8 mouse cellular contexts compared by ENCODE assay signal in genomic region chr10:82985700-82986131, GRCm38 (mm10). TPM values are rescaled to one million over a fixed set of nuclear protein-coding genes. Genes with fewer than 3 reads are reported as not detected.
DNase-seq lines count a peak whose midpoint lies in the region; ATAC-seq lines count a peak whose summit lies in the region.

No protein-coding gene starts in this region.

- H3K9ac ChIP-seq in kidney, embryonic 16.5 days (replicated peaks; ENCODE audit: low read length), result peak overlapping the region; percentile 82
- H3K9ac ChIP-seq in liver, embryonic 12.5 days, result peak overlapping the region; percentile 86
- H3K9ac ChIP-seq in neural tube, embryonic 13.5 days, result peak overlapping the region; percentile 87

- H3K9me3 ChIP-seq in heart, embryonic 10.5 days, result no peaks in the 10 kb centered on the region
- H3K9me3 ChIP-seq in kidney, embryonic 16.5 days (ENCODE audit: low read length), result no peaks in the 10 kb centered on the region
- H3K9me3 ChIP-seq in liver, embryonic 12.5 days (replicated peaks), result no peaks in the 10 kb centered on the region
- H3K9me3 ChIP-seq in neural tube, embryonic 13.5 days, result no peaks in the 10 kb centered on the region

- DNase-seq in urinary bladder, postnatal 14 days (ENCODE audit: low spot score), result peak; percentile 16
- no peak for DNase-seq in urinary bladder, postnatal 10 days (ENCODE audit: low spot score)
- peak; percentile 59 for DNase-seq in cerebellum, adult 9-11 months
- DNase-seq in heart, embryonic 10.5 days (ENCODE audit: low spot score), result no peak
- peak; percentile 41 for DNase-seq in thymus, postnatal 0 days (ENCODE audit: low spot score)

- WGBS in heart, embryonic 10.5 days, result under 1% methylated on average over 32 of the region's 32 CpGs
- under 1% methylated on average over 32 of the region's 32 CpGs for WGBS in kidney, embryonic 16.5 days
- WGBS in liver, embryonic 12.5 days (ENCODE audit: insufficient replicate concordance), result under 1% methylated on average over 32 of the region's 32 CpGs
- 0% methylated on average over 32 of the region's 32 CpGs for WGBS in neural tube, embryonic 13.5 days

- no peaks in the 10 kb centered on the region for H3K36me3 ChIP-seq in heart, embryonic 10.5 days
- H3K36me3 ChIP-seq in kidney, embryonic 16.5 days (ENCODE audit: insufficient read depth, low read length), result no peaks in the 10 kb centered on the region
- no peaks in the 10 kb centered on the region for H3K36me3 ChIP-seq in liver, embryonic 12.5 days
- H3K36me3 ChIP-seq in neural tube, embryonic 13.5 days, result no peaks in the 10 kb centered on the region

- peak overlapping the region; percentile 90 for H3K4me2 ChIP-seq in kidney, embryonic 16.5 days (replicated peaks; ENCODE audit: low read depth, low read length)
- H3K4me2 ChIP-seq in liver, embryonic 12.5 days, result peak overlapping the region; percentile 94
- peak overlapping the region; percentile 95 for H3K4me2 ChIP-seq in neural tube, embryonic 13.5 days

- peak; percentile 13 for ATAC-seq in kidney, embryonic 16.5 days (ENCODE audit: low FRiP score, low TSS enrichment)
- ATAC-seq in liver, embryonic 12.5 days, result peak; percentile 50
- peak; percentile 76 for ATAC-seq in neural tube, embryonic 13.5 days (ENCODE audit: low read depth)

- peak overlapping the region; percentile 91 for H3K27ac ChIP-seq in heart, embryonic 10.5 days
- H3K27ac ChIP-seq in kidney, embryonic 16.5 days (ENCODE audit: low read length), result peak overlapping the region; percentile 86
- peak overlapping the region; percentile 89 for H3K27ac ChIP-seq in liver, embryonic 12.5 days
- peak overlapping the region; percentile 92 for H3K27ac ChIP-seq in neural tube, embryonic 13.5 days (replicated peaks)

- H3K4me1 ChIP-seq in heart, embryonic 10.5 days, result peaks cover 39% of the 10 kb centered on the region
- H3K4me1 ChIP-seq in kidney, embryonic 16.5 days (ENCODE audit: insufficient read depth, low read length), result peaks cover 45% of the 10 kb centered on the region
- H3K4me1 ChIP-seq in liver, embryonic 12.5 days, result peaks cover 58% of the 10 kb centered on the region
- H3K4me1 ChIP-seq in neural tube, embryonic 13.5 days (replicated peaks), result peaks cover 55% of the 10 kb centered on the region

- peaks cover 53% of the 10 kb centered on the region for H3K27me3 ChIP-seq in heart, embryonic 10.5 days (ENCODE audit: insufficient read depth, poor library complexity, severe bottlenecking)
- H3K27me3 ChIP-seq in kidney, embryonic 16.5 days (ENCODE audit: insufficient read depth, low read length), result peaks cover 6% of the 10 kb centered on the region; the same call in 1 of the 2 replicates
- H3K27me3 ChIP-seq in liver, embryonic 12.5 days (replicated peaks), result peaks cover 39% of the 10 kb centered on the region
- peaks cover 23% of the 10 kb centered on the region for H3K27me3 ChIP-seq in neural tube, embryonic 13.5 days

- peak overlapping the region; percentile 86 for H3K4me3 ChIP-seq in heart, embryonic 10.5 days
- peak overlapping the region; percentile 85 for H3K4me3 ChIP-seq in kidney, embryonic 16.5 days (ENCODE audit: low read length)
- peak overlapping the region; percentile 82 for H3K4me3 ChIP-seq in liver, embryonic 12.5 days
- peak overlapping the region; percentile 84 for H3K4me3 ChIP-seq in neural tube, embryonic 13.5 days

RNA-seq across cellular contexts. Expression of gene Chst11, which starts 0.4 kb away (rescaled TPM):
- 1.2 and 1.5 TPM in 2 replicates for polyA plus RNA-seq in heart, embryonic 10.5 days (2016; fragmentation: Nextera tagmentation; extraction: Ambion mirVana)
- 4.8 and 5.2 TPM in 2 replicates for polyA plus RNA-seq in kidney, embryonic 16.5 days (2015; fragmentation: Nextera tagmentation; extraction: Ambion mirVana)
- 1.9 TPM in 2 replicates for polyA plus RNA-seq in liver, embryonic 12.5 days (2016; fragmentation: Nextera tagmentation; extraction: Ambion mirVana)
- 2.6 and 3.6 TPM in 2 replicates for polyA plus RNA-seq in neural tube, embryonic 13.5 days (2015; fragmentation: Nextera tagmentation; extraction: Ambion mirVana)
- 2.1 TPM in 2 replicates for polyA plus RNA-seq in thymus, postnatal 0 days (2015; fragmentation: Nextera tagmentation; extraction: Ambion mirVana)

Comparison
In these comparisons a context has a peak if more than half of its experiments do, and no peak if none do; other contexts are left out.
1. DNase-seq: peak in urinary bladder, postnatal 14 days (single experiment), cerebellum, adult 9-11 months (single experiment) and thymus, postnatal 0 days (single experiment); none in urinary bladder, postnatal 10 days (single experiment) and heart, embryonic 10.5 days (single experiment).
2. ATAC-seq: peak in every context shown above with its lines; median percentile 76 in neural tube, embryonic 13.5 days; 50 in liver, embryonic 12.5 days; 13 in kidney, embryonic 16.5 days.
3. Peak in every context shown above with its lines, with median percentiles within 50 percentile points of each other: H3K27ac ChIP-seq, H3K4me3 ChIP-seq, H3K4me2 ChIP-seq and H3K9ac ChIP-seq.